Mouse (Mus musculus): ENCODE measurements around the gene Angptl2. TPM values are rescaled to one million over a fixed set of nuclear protein-coding genes. Genes with fewer than 3 reads are reported as not detected.

Gene Angptl2
- polyA plus RNA-seq (2012; fragmentation: generic; extraction: Trizol): 10 to 100 TPM; 61.5 to 63.9 TPM

DNA sequence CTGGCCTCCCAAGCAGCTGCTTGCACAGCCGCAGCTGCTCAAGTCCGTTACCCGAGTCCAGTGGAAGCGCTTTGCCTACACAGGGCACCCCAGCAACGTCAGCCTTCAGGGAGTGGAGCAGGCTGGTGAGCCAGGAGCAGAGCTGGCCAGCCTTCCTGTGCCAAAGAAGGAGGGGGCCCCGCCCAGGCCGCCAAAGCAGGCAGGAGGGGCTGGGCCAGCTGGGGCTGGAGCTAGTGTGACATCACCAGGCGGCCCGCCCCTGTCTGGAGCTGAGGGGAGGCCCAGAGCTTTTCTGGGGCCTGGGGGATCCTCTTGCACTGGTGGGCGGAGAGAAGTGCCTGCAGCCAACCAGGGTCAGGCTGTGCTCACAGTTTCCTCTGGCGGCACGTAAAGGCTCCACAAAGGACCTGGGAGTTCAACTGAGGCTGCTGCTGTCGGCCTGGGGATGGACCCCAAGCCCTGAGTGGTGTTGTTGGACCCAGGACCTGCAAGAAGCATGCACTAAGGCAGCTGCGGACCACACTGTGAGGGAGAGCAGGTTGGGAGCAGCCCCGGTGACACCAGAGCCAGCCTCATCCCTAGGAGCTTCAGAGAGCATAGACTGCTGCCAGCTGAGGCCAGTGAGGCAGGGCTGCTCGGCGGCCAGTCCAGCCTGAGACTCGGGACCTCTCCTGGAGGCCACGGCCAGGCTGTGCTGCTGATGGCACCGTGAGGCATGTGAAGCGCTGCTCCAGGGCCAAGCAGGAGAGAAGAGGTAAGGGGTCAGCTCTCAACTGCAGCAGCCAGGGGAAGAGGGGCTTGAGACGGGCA lies at the start of gene Angptl2:
Gene Angptl2 (plus strand): TSS at position 370 of the 810 bp plus-strand sequence.

Other genes with a start within 250 kb of the Angptl2 start
- gene Slc2a8, start 234.0 kb upstream of the Angptl2 start, polyA plus RNA-seq (2012; fragmentation: generic; extraction: Trizol): 10 to 100 TPM in 1 of 2 experiments, 1 to 10 TPM in 1; 7.0 to 18.1 TPM
- 1 to 10 TPM; 1.3 to 5.7 TPM for gene Garnl3, start 84.4 kb upstream of the Angptl2 start, polyA plus RNA-seq (2012; fragmentation: generic; extraction: Trizol)
- under 1 TPM; 0.22 to 0.59 TPM for gene Ralgps1, start 155.4 kb downstream of the Angptl2 start, polyA plus RNA-seq (2012; fragmentation: generic; extraction: Trizol)
- gene Zbtb34, start 215.3 kb downstream of the Angptl2 start, polyA plus RNA-seq (2012; fragmentation: generic; extraction: Trizol): 1 to 10 TPM in 1 of 2 experiments, under 1 TPM in 1; 0.13 to 2.1 TPM